Mouse (Mus musculus) forebrain, embryonic 11.5 days (tissue): ENCODE data around the gene Olig1. TPM values are rescaled to one million over a fixed set of nuclear protein-coding genes. Genes with fewer than 3 reads are reported as not detected.

ENCODE experiments used
- ATAC-seq: fragments of 200-750 bp; cut with Nextera tagmentation; replicated peaks from 2 replicates; pipeline ENCODE4 v1.8.0; 2017; ENCODE audit warnings: moderate TSS enrichment; ENCODE audit not compliant: low FRiP score
- DNase-seq: peaks from one replicate; pipeline ENCODE4 v3.0.0-alpha.2; 2017; ENCODE audit warnings: low spot score
- H3K27ac ChIP-seq: fragments of 300-500 bp; sonication (generic); 2 replicates; pipeline ENCODE4 v1.5.1; 2014; ENCODE audit warnings: low read depth, low read length
- H3K27me3 ChIP-seq: fragments of 300-500 bp; sonication (generic); 2 replicates; pipeline ENCODE4 v1.6.1; 2014; ENCODE audit warnings: mild to moderate bottlenecking, low read length, mixed read lengths; ENCODE audit not compliant: control insufficient read depth, insufficient read depth
- H3K36me3 ChIP-seq: fragments of 300-500 bp; sonication (generic); 2 replicates; pipeline ENCODE4 v1.6.1; 2014; ENCODE audit warnings: mild to moderate bottlenecking, low read length, moderate library complexity, mixed read lengths; ENCODE audit not compliant: control insufficient read depth, insufficient read depth
- H3K4me1 ChIP-seq: fragments of 300-500 bp; sonication (generic); replicated peaks from 2 replicates; pipeline ENCODE4 v1.6.1; 2014; ENCODE audit warnings: low read length, mixed read lengths; ENCODE audit not compliant: control insufficient read depth, insufficient read depth
- H3K4me2 ChIP-seq: fragments of 300-500 bp; sonication (generic); 2 replicates; pipeline ENCODE4 v1.6.1; 2014; ENCODE audit warnings: low read depth, mild to moderate bottlenecking, low read length, moderate library complexity, mixed read lengths; ENCODE audit not compliant: severe bottlenecking
- H3K4me3 ChIP-seq: fragments of 300-500 bp; sonication (generic); 2 replicates; pipeline ENCODE4 v1.5.1; 2014; ENCODE audit warnings: low read depth, low read length
- H3K9ac ChIP-seq: fragments of 300-500 bp; sonication (generic); 2 replicates; pipeline ENCODE4 v1.6.1; 2014; ENCODE audit warnings: low read length
- H3K9me3 ChIP-seq: fragments of 300-500 bp; sonication (generic); 2 replicates; pipeline ENCODE4 v1.6.1; 2016; ENCODE audit warnings: low read length, mixed read lengths; ENCODE audit not compliant: control insufficient read depth
- WGBS: fragments of 180-500 bp; shearing (Covaris S2); extraction: QIAGEN DNeasy Blood & Tissue Kit; methylation state at CpG from one replicate; pipeline ENCODE4 v1.1.7; 2014; 5-methylcytosine and 5-hydroxymethylcytosine counted together
- polyA plus RNA-seq: library from polyadenylated mRNA; unstranded; fragments of >200 nt; fragmentation: Nextera tagmentation; extraction: Ambion mirVana; gene quantifications from 2 replicates; pipeline ENCODE4 v1.2.1, GENCODE M21; 2014

Olig1 gene
- polyA plus RNA-seq, 1 experiment from 2014 or later = 12.3 TPM

DNA sequence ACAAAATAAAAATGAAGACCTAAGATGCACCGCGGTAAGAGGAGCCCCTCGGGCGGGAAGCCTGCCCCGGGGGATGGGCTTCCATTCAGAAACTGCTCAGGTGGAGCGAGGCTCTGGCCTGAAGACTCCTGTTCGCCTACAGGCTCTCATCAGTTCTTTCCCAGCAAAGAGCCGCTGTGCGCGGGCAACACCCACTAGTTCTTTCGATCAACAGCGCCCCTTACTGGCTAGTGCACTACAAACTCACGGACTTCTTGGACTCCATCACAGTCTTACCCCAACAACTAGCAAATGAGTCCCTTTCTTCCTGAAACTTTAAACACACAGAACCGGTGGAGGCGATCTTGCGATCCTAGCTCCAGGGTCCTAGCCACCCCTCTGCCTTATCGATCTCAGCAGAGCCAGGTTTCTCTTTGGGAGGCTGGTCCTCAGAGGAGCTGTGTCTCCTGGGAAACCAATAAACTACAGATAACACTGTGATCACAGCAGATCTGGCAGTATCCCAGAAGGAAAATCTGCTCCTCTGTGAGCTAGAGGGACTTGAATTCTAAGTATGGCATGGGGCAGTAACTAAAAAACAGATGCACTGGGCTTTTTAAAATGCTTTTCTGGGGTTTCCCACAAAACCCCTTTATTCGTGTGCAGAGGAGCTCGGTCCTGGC lies 44.7 kb downstream of the Olig1 start:
- peak; percentile 77 for ATAC-seq
- H3K27me3 ChIP-seq = peaks cover 25% of the 10 kb centered on the region

GRCm38 (mm10) chr16:91320191-91320590 lies 50.6 kb downstream of the Olig1 start:
- Histone ChIP-seq H3K4me1 (peaks cover 13% of the 10 kb centered on the region), H3K9ac (no peak overlapping the region), H3K27ac (no peak overlapping the region), H3K4me2 (peak overlapping the region; percentile 29; the same call in 1 of the 2 replicates), H3K36me3 (no peaks in the 10 kb centered on the region), H3K27me3 (peaks cover 7% of the 10 kb centered on the region), H3K4me3 (no peak overlapping the region), H3K9me3 (no peaks in the 10 kb centered on the region)
- ATAC-seq = peak; percentile 51
- no peak for DNase-seq
- WGBS = 70% methylated on average over 10 of the region's 10 CpGs

More for the DNA sequence above, 44.7 kb downstream of the Olig1 start:
- DNase-seq = peak; percentile 87
- no peak overlapping the region for H3K4me3 ChIP-seq
- WGBS = 7% methylated on average over 19 of the region's 19 CpGs
- 0 out of 2 replicates have a peak overlapping the region, but pooled peaks have one; percentile 12 for H3K4me2 ChIP-seq
- H3K27ac ChIP-seq = no peak overlapping the region
- peaks cover 11% of the 10 kb centered on the region; the same call in 1 of the 2 replicates for H3K4me1 ChIP-seq
- H3K36me3 ChIP-seq = no peaks in the 10 kb centered on the region
- H3K9me3 ChIP-seq = no peaks in the 10 kb centered on the region
- H3K9ac ChIP-seq = no peak overlapping the region

DNA sequence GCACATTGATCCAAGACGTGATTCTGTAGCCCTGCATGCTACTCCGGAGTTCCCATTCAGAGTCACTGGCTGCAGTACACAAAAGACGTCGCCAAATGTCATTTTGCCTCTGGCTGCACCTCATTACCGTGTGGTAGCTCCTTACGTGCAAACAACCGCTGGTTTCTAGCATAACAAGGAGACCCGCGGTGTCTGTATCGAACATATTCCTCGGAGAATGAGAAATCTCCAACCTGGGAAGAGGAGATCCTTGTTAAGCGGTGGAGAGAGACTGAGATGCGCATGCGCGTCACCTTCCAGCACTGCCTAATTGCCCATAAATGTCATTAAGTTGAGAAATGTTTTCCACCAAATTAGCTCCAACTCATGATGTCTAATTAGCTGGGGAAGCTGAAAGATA lies 51.0 kb downstream of the Olig1 start:
- DNase-seq = peak; percentile 61
- H3K27me3 ChIP-seq = peaks cover 3% of the 10 kb centered on the region
- peak; percentile 44 for ATAC-seq
- 34% methylated on average over 15 of the region's 15 CpGs for WGBS
- peaks cover 13% of the 10 kb centered on the region for H3K4me1 ChIP-seq
- no peak overlapping the region for H3K4me3 ChIP-seq
- no peak overlapping the region for H3K9ac ChIP-seq
- no peak overlapping the region for H3K27ac ChIP-seq
- H3K36me3 ChIP-seq = no peaks in the 10 kb centered on the region
- H3K4me2 ChIP-seq = peak overlapping the region; percentile 29; the same call in 1 of the 2 replicates
- no peaks in the 10 kb centered on the region for H3K9me3 ChIP-seq

Other genes starting within 250 kb of the Olig1 start
- 93.0 and 109 TPM in 2 replicates for gene Paxbp1, start 225.2 kb upstream of the Olig1 start, polyA plus RNA-seq
- 0.17 TPM in 1 of 2 replicates, not detected in the other for gene 4932438H23Rik, start 174.7 kb upstream of the Olig1 start, polyA plus RNA-seq
- 20.3 and 27.4 TPM in 2 replicates for gene Olig2, start 44.3 kb upstream of the Olig1 start, polyA plus RNA-seq
- 29.6 and 32.3 TPM in 2 replicates for gene Ifnar2, start 103.0 kb downstream of the Olig1 start, polyA plus RNA-seq
- gene Gm21970, start 121.9 kb downstream of the Olig1 start, polyA plus RNA-seq = 1.0 TPM in 1 of 2 replicates, not detected in the other
- gene Il10rb, start 136.4 kb downstream of the Olig1 start, polyA plus RNA-seq = 6.6 and 7.6 TPM in 2 replicates
- gene Ifnar1, start 215.5 kb downstream of the Olig1 start, polyA plus RNA-seq = 51.4 and 53.1 TPM in 2 replicates